ENCODE assay signal across 10 mouse cellular contexts in the genomic region with DNA sequence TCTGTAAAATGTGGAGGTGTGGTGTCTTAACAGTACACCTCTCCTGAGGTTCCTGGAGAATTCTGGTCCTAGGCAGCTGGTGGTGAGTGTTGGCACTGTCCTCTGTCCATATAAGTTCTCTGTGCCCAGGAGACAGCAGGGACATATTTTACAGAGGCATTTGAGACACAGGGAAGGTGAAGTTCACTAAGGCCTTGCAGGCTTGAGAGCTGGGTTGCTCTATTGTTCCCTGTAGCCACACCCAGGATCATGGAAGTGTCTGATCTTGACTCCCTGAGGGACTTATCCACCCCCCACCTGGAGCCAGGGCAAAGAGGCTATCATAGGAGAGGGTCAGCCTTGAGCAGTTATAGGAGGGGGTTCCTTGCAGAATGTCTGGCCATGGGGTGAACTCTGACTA. TPM values are rescaled to one million over a fixed set of nuclear protein-coding genes. Genes with fewer than 3 reads are reported as not detected.
DNase-seq lines count a peak whose midpoint lies in the region; ATAC-seq lines count a peak whose summit lies in the region.
"Had no signal": no experiment of that assay in that cellular context is flagged by ENCODE, and none has a peak within 500 bp of the region (broad histone marks: within the 10 kb centered on the region; RNA-seq: fewer than 3 reads in every experiment).

No protein-coding gene starts in this region.

- H3K4me1 ChIP-seq in forebrain, embryonic 14.5 days (ENCODE audit: control insufficient read depth, insufficient read depth, low read length), result no peaks in the 10 kb centered on the region
- H3K4me1 ChIP-seq in forebrain, embryonic 12.5 days, result no peaks in the 10 kb centered on the region; the same call in 1 of the 2 replicates
- no peaks in the 10 kb centered on the region for H3K4me1 ChIP-seq in limb, embryonic 13.5 days
- peaks cover 16% of the 10 kb centered on the region for H3K4me1 ChIP-seq in limb, embryonic 10.5 days
- H3K4me1 ChIP-seq in intestine, embryonic 14.5 days (replicated peaks; ENCODE audit: control insufficient read depth, insufficient read depth, low read length), result no peaks in the 10 kb centered on the region
- H3K4me1 ChIP-seq in neural tube, embryonic 14.5 days (ENCODE audit: control insufficient read depth, insufficient read depth, low read length), result no peaks in the 10 kb centered on the region

- H3K27me3 ChIP-seq in forebrain, embryonic 14.5 days (replicated peaks; ENCODE audit: control insufficient read depth, insufficient read depth, low read length), result no peaks in the 10 kb centered on the region
- H3K27me3 ChIP-seq in forebrain, embryonic 12.5 days, result peaks cover 24% of the 10 kb centered on the region
- peaks cover 8% of the 10 kb centered on the region; the same call in 1 of the 2 replicates for H3K27me3 ChIP-seq in limb, embryonic 13.5 days
- H3K27me3 ChIP-seq in limb, embryonic 10.5 days (ENCODE audit: low read depth, poor library complexity, severe bottlenecking), result peaks cover 4% of the 10 kb centered on the region; the same call in 1 of the 2 replicates
- H3K27me3 ChIP-seq in intestine, embryonic 14.5 days (replicated peaks; ENCODE audit: control insufficient read depth, insufficient read depth, low read length), result no peaks in the 10 kb centered on the region
- no peaks in the 10 kb centered on the region for H3K27me3 ChIP-seq in neural tube, embryonic 14.5 days (ENCODE audit: control insufficient read depth, insufficient read depth, low read length)

- peak overlapping the region; percentile 20; the same call in 1 of the 2 replicates for H3K4me2 ChIP-seq in forebrain, embryonic 14.5 days (ENCODE audit: low read length)
- H3K4me2 ChIP-seq in forebrain, embryonic 12.5 days, result no peak overlapping the region
- H3K4me2 ChIP-seq in limb, embryonic 13.5 days (replicated peaks), result peak overlapping the region; percentile 58; the same call in 1 of the 2 replicates
- peak overlapping the region; percentile 45; the same call in 1 of the 2 replicates for H3K4me2 ChIP-seq in intestine, embryonic 14.5 days (ENCODE audit: low read length)
- peak overlapping the region; percentile 7; the same call in 1 of the 2 replicates for H3K4me2 ChIP-seq in neural tube, embryonic 14.5 days (ENCODE audit: low read depth, low read length)

- no peak overlapping the region for H3K4me3 ChIP-seq in forebrain, embryonic 14.5 days (ENCODE audit: low read depth, low read length)
- H3K4me3 ChIP-seq in forebrain, embryonic 12.5 days (replicated peaks), result no peak overlapping the region
- no peak overlapping the region for H3K4me3 ChIP-seq in limb, embryonic 13.5 days
- H3K4me3 ChIP-seq in limb, embryonic 10.5 days, result no peak overlapping the region
- no peak overlapping the region for H3K4me3 ChIP-seq in intestine, embryonic 14.5 days (ENCODE audit: low read depth, low read length)
- H3K4me3 ChIP-seq in neural tube, embryonic 14.5 days (ENCODE audit: low read depth, low read length), result peak overlapping the region; percentile 12

- no peak for DNase-seq in forebrain, embryonic 14.5 days (ENCODE audit: low spot score)
- DNase-seq in limb, embryonic 10.5 days (ENCODE audit: low spot score), result no peak
- DNase-seq in intestine, embryonic 14.5 days (ENCODE audit: low spot score), result no peak
- DNase-seq in spleen, postnatal 14 days (ENCODE audit: low spot score in 2 of 2), result no peak
- no peak for DNase-seq in spleen, postnatal 36 days (ENCODE audit: low spot score in 2 of 2)
- DNase-seq: cerebellum, adult 11 months; right cerebral cortex, adult 18-20 months had no signal

- no peaks in the 10 kb centered on the region for H3K36me3 ChIP-seq in forebrain, embryonic 14.5 days (ENCODE audit: control insufficient read depth, insufficient read depth, low read length)
- no peaks in the 10 kb centered on the region for H3K36me3 ChIP-seq in forebrain, embryonic 12.5 days (replicated peaks)
- H3K36me3 ChIP-seq in limb, embryonic 13.5 days, result no peaks in the 10 kb centered on the region
- no peaks in the 10 kb centered on the region for H3K36me3 ChIP-seq in limb, embryonic 10.5 days
- no peaks in the 10 kb centered on the region for H3K36me3 ChIP-seq in intestine, embryonic 14.5 days (ENCODE audit: control insufficient read depth, insufficient read depth, low read length)
- H3K36me3 ChIP-seq in neural tube, embryonic 14.5 days (ENCODE audit: control insufficient read depth, insufficient read depth, low read length), result no peaks in the 10 kb centered on the region

- ATAC-seq in forebrain, embryonic 14.5 days, result no peak
- no peak for ATAC-seq in forebrain, embryonic 12.5 days (ENCODE audit: low FRiP score)
- no peak for ATAC-seq in limb, embryonic 13.5 days (ENCODE audit: low FRiP score, low read depth)
- no peak for ATAC-seq in intestine, embryonic 14.5 days (replicated peaks; ENCODE audit: low FRiP score, low TSS enrichment, low read depth)
- ATAC-seq in neural tube, embryonic 14.5 days (ENCODE audit: low read depth), result no peak

- no peaks in the 10 kb centered on the region for H3K9me3 ChIP-seq in forebrain, embryonic 14.5 days (replicated peaks; ENCODE audit: control insufficient read depth, low read length)
- no peaks in the 10 kb centered on the region for H3K9me3 ChIP-seq in forebrain, embryonic 12.5 days
- no peaks in the 10 kb centered on the region for H3K9me3 ChIP-seq in limb, embryonic 13.5 days
- no peaks in the 10 kb centered on the region for H3K9me3 ChIP-seq in limb, embryonic 10.5 days (replicated peaks)
- no peaks in the 10 kb centered on the region for H3K9me3 ChIP-seq in intestine, embryonic 14.5 days (ENCODE audit: control insufficient read depth, low read length)
- no peaks in the 10 kb centered on the region for H3K9me3 ChIP-seq in neural tube, embryonic 14.5 days (ENCODE audit: control insufficient read depth, low read length)

- no peak overlapping the region for H3K27ac ChIP-seq in forebrain, embryonic 14.5 days (ENCODE audit: low read depth, low read length)
- no peak overlapping the region for H3K27ac ChIP-seq in forebrain, embryonic 12.5 days
- H3K27ac ChIP-seq in limb, embryonic 13.5 days, result no peak overlapping the region
- no peak overlapping the region for H3K27ac ChIP-seq in limb, embryonic 10.5 days
- H3K27ac ChIP-seq in intestine, embryonic 14.5 days (ENCODE audit: low read depth), result no peak overlapping the region
- no peak overlapping the region for H3K27ac ChIP-seq in neural tube, embryonic 14.5 days (ENCODE audit: low read depth, low read length)

- no peak overlapping the region for H3K9ac ChIP-seq in forebrain, embryonic 14.5 days (ENCODE audit: low read length)
- H3K9ac ChIP-seq in forebrain, embryonic 12.5 days, result no peak overlapping the region
- H3K9ac ChIP-seq in limb, embryonic 13.5 days, result no peak overlapping the region
- H3K9ac ChIP-seq in intestine, embryonic 14.5 days (ENCODE audit: low read length), result no peak overlapping the region
- no peak overlapping the region for H3K9ac ChIP-seq in neural tube, embryonic 14.5 days (replicated peaks; ENCODE audit: low read depth, low read length)

RNA-seq across cellular contexts. Expression of a gene that starts 53.3 kb away (rescaled TPM):
- 2.0 and 2.1 TPM in 2 replicates for polyA plus RNA-seq in forebrain, embryonic 14.5 days (2014; fragmentation: Nextera tagmentation; extraction: Ambion mirVana)
- polyA plus RNA-seq in forebrain, embryonic 12.5 days (2016; fragmentation: Nextera tagmentation; extraction: Ambion mirVana), result 2.0 and 2.1 TPM in 2 replicates
- polyA plus RNA-seq in limb, embryonic 13.5 days (2015; fragmentation: Nextera tagmentation; extraction: Ambion mirVana), result 3.3 and 4.8 TPM in 2 replicates
- polyA plus RNA-seq in limb, embryonic 10.5 days (2016; fragmentation: Nextera tagmentation; extraction: Ambion mirVana), result 1.6 and 2.4 TPM in 2 replicates
- 5.0 and 5.1 TPM in 2 replicates for polyA plus RNA-seq in intestine, embryonic 14.5 days (2014; fragmentation: Nextera tagmentation; extraction: Ambion mirVana)
- 7.1 and 8.1 TPM in 2 replicates for polyA plus RNA-seq in neural tube, embryonic 14.5 days (2014; fragmentation: Nextera tagmentation; extraction: Ambion mirVana)
